Mouse (Mus musculus) liver, embryonic 13.5 days (tissue): ENCODE results near the gene Col1a2. TPM values are rescaled to one million over a fixed set of nuclear protein-coding genes. Genes with fewer than 3 reads are reported as not detected.

ENCODE experiments used
- ATAC-seq: fragments of 200-750 bp; cut with Nextera tagmentation; 2 replicates; pipeline ENCODE4 v1.8.0; 2017; ENCODE audit warnings: low read depth, mild to moderate bottlenecking, moderate number of reproducible peaks, moderate library complexity
- DNase-seq: peaks from one replicate; pipeline ENCODE4 v3.0.0; 2022
- H3K27ac ChIP-seq: fragments of 300-500 bp; sonication (generic); 2 replicates; pipeline ENCODE4 v1.5.1; 2015; ENCODE audit warnings: moderate library complexity, mild to moderate bottlenecking, inconsistent platforms
- H3K27me3 ChIP-seq: fragments of 300-500 bp; sonication (generic); 2 replicates; pipeline ENCODE4 v1.6.1; 2015; ENCODE audit warnings: mild to moderate bottlenecking, inconsistent platforms
- H3K36me3 ChIP-seq: fragments of 300-500 bp; sonication (generic); 2 replicates; pipeline ENCODE4 v1.6.1; 2015; ENCODE audit warnings: mild to moderate bottlenecking, inconsistent platforms
- H3K4me1 ChIP-seq: fragments of 300-500 bp; sonication (generic); replicated peaks from 2 replicates; pipeline ENCODE4 v1.6.1; 2015; ENCODE audit warnings: inconsistent platforms
- H3K4me2 ChIP-seq: fragments of 300-500 bp; sonication (generic); 2 replicates; pipeline ENCODE4 v1.6.1; 2015; ENCODE audit warnings: inconsistent platforms, mild to moderate bottlenecking, moderate library complexity
- H3K4me3 ChIP-seq: fragments of 300-500 bp; sonication (generic); replicated peaks from 2 replicates; pipeline ENCODE4 v1.5.1; 2015; ENCODE audit warnings: mild to moderate bottlenecking, inconsistent platforms
- H3K9ac ChIP-seq: fragments of 300-500 bp; sonication (generic); 2 replicates; pipeline ENCODE4 v1.6.1; 2015; ENCODE audit warnings: mild to moderate bottlenecking, inconsistent platforms
- H3K9me3 ChIP-seq: fragments of 300-500 bp; sonication (generic); replicated peaks from 2 replicates; pipeline ENCODE4 v1.6.1; 2016; ENCODE audit warnings: inconsistent platforms
- WGBS: fragments of 180-500 bp; shearing (Covaris S2); methylation state at CpG from one replicate; pipeline ENCODE4 v1.1.7; 2015; ENCODE audit not compliant: insufficient replicate concordance; 5-methylcytosine and 5-hydroxymethylcytosine counted together
- polyA plus RNA-seq: library from polyadenylated mRNA; unstranded; fragments of >200 nt; fragmentation: Nextera tagmentation; extraction: Ambion mirVana; gene quantifications from 2 replicates; pipeline ENCODE4 v1.2.1, GENCODE M21; 2015

Col1a2 gene
- polyA plus RNA-seq, 1 experiment from 2014 or later: 54.3 TPM

- H3K36me3 ChIP-seq: no peaks in the 10 kb centered on the region
- no peaks in the 10 kb centered on the region for H3K4me1 ChIP-seq
- no peak overlapping the region for H3K27ac ChIP-seq
- no peaks in the 10 kb centered on the region for H3K9me3 ChIP-seq
- no peak overlapping the region for H3K4me2 ChIP-seq
- no peak overlapping the region for H3K9ac ChIP-seq
- DNase-seq (no peak), ATAC-seq (no peak)
- H3K4me3 ChIP-seq: no peak overlapping the region
- WGBS: 33% methylated on average over 4 of the region's 4 CpGs
- H3K27me3 ChIP-seq: no peaks in the 10 kb centered on the region
These were observed 83.3 kb downstream of the Col1a2 start for GRCm38 (mm10) chr6:4587946-4588345.

- ATAC-seq (no peak), DNase-seq (no peak)
- Histone ChIP-seq H3K4me3 (no peak overlapping the region), H3K36me3 (no peaks in the 10 kb centered on the region), H3K4me2 (no peak overlapping the region), H3K9me3 (no peaks in the 10 kb centered on the region), H3K27ac (no peak overlapping the region), H3K9ac (no peak overlapping the region), H3K4me1 (no peaks in the 10 kb centered on the region), H3K27me3 (no peaks in the 10 kb centered on the region)
- WGBS: 76% methylated on average over 3 of the region's 3 CpGs
These were observed 84.1 kb downstream of the Col1a2 start for GRCm38 (mm10) chr6:4588722-4589121.

- DNase-seq (no peak), ATAC-seq (no peak)
- Histone ChIP-seq H3K4me2 (no peak overlapping the region), H3K4me3 (no peak overlapping the region), H3K36me3 (no peaks in the 10 kb centered on the region), H3K9me3 (no peaks in the 10 kb centered on the region), H3K4me1 (no peaks in the 10 kb centered on the region), H3K9ac (no peak overlapping the region), H3K27me3 (no peaks in the 10 kb centered on the region), H3K27ac (no peak overlapping the region)
- 54% methylated on average over 8 of the region's 8 CpGs for WGBS
These were observed 85.5 kb downstream of the Col1a2 start for GRCm38 (mm10) chr6:4590089-4590488.

Other genes with a start within 250 kb of the Col1a2 start
- 7.7 and 10.5 TPM in 2 replicates for gene Casd1, start 96.0 kb downstream of the Col1a2 start, polyA plus RNA-seq
- gene Sgce, start 242.4 kb downstream of the Col1a2 start, polyA plus RNA-seq: 17.3 and 20.1 TPM in 2 replicates
- gene Peg10, start 242.5 kb downstream of the Col1a2 start, polyA plus RNA-seq: 2.8 and 3.5 TPM in 2 replicates